Mouse (Mus musculus) midbrain, embryonic 15.5 days (tissue): ENCODE data around the gene Capn3. TPM values are rescaled to one million over a fixed set of nuclear protein-coding genes. Genes with fewer than 3 reads are reported as not detected.

Experiments used
- ATAC-seq: fragments of 200-750 bp; cut with Nextera tagmentation; replicated peaks from 2 replicates; pipeline ENCODE4 v1.8.0; 2017; ENCODE audit warnings: moderate TSS enrichment
- H3K27ac ChIP-seq: fragments of 300-500 bp; sonication (generic); 2 replicates; pipeline ENCODE4 v1.5.1; 2015; ENCODE audit warnings: mild to moderate bottlenecking, inconsistent platforms
- H3K27me3 ChIP-seq: fragments of 300-500 bp; sonication (generic); replicated peaks from 2 replicates; pipeline ENCODE4 v1.6.1; 2015; ENCODE audit warnings: inconsistent platforms
- H3K36me3 ChIP-seq: fragments of 300-500 bp; sonication (generic); replicated peaks from 2 replicates; pipeline ENCODE4 v1.6.1; 2015; ENCODE audit warnings: inconsistent platforms
- H3K4me1 ChIP-seq: fragments of 300-500 bp; sonication (generic); 2 replicates; pipeline ENCODE4 v1.6.1; 2015; ENCODE audit warnings: inconsistent platforms
- H3K4me2 ChIP-seq: fragments of 300-500 bp; sonication (generic); 2 replicates; pipeline ENCODE4 v1.6.1; 2015; ENCODE audit warnings: inconsistent platforms, mild to moderate bottlenecking, moderate library complexity
- H3K4me3 ChIP-seq: fragments of 300-500 bp; sonication (generic); 2 replicates; pipeline ENCODE4 v1.5.1; 2015; ENCODE audit warnings: mild to moderate bottlenecking, inconsistent platforms
- H3K9ac ChIP-seq: fragments of 300-500 bp; sonication (generic); 2 replicates; pipeline ENCODE4 v1.6.1; 2015; ENCODE audit warnings: mild to moderate bottlenecking, inconsistent platforms
- H3K9me3 ChIP-seq: fragments of 300-500 bp; sonication (generic); 2 replicates; pipeline ENCODE4 v1.6.1; 2016; ENCODE audit warnings: inconsistent platforms
- WGBS: fragments of 180-500 bp; shearing (Covaris S2); methylation state at CpG from one replicate; pipeline ENCODE4 v1.1.7; 2015; ENCODE audit warnings: mixed read lengths; 5-methylcytosine and 5-hydroxymethylcytosine counted together
- polyA plus RNA-seq: library from polyadenylated mRNA; unstranded; fragments of >200 nt; fragmentation: Nextera tagmentation; extraction: Ambion mirVana; gene quantifications from 2 replicates; pipeline ENCODE4 v1.2.1, GENCODE M21; 2015

The Capn3 gene
- polyA plus RNA-seq, 1 experiment from 2014 or later: 0.50 TPM

DNA sequence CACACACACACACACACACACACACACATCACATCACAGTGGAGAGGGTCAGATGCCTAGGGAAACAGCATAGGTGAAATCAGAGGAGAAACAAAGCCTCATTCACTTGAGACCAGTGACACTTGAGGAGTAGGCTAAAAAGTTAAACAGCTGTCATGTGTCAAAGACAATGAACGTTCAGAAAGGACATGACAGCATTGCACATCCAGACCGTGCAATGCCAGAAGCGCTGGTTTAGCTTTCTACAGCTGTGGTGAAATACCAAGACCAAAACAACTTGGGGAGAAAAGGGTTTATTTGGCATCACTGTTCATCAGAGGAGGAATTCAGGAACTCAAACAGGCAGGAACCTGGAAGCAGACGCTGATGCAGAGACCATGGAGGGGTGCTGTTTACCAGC, 37.4 kb downstream of the Capn3 start:
- no peak overlapping the region for H3K27ac ChIP-seq
- H3K4me3 ChIP-seq: no peak overlapping the region
- no peaks in the 10 kb centered on the region for H3K4me1 ChIP-seq
- H3K36me3 ChIP-seq: no peaks in the 10 kb centered on the region
- WGBS: 69% methylated on average over 4 of the region's 4 CpGs
- H3K9ac ChIP-seq: no peak overlapping the region
- no peaks in the 10 kb centered on the region for H3K27me3 ChIP-seq
- H3K4me2 ChIP-seq: no peak overlapping the region
- no peak for ATAC-seq
- H3K9me3 ChIP-seq: no peaks in the 10 kb centered on the region

DNA sequence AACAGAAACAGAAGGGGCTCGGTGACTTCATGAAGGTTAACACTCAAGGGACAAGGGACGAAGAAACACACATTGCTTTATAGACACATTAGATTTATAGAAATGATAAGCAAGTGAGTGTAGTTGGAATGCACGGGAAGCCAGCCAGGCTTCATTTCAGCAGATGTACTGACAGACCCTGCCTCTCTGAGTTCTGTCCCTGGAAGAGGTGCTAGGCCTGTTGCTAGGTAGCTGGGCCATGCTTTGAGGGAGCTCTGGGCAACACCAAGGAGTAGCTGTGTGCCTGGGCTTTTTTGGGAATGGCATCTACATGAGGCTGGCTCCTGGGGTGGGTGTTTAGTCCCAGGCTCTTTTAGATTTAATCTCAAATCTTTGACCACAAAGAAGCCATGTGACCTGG, 40.7 kb downstream of the Capn3 start:
- no peak overlapping the region for H3K4me2 ChIP-seq
- no peaks in the 10 kb centered on the region for H3K27me3 ChIP-seq
- no peaks in the 10 kb centered on the region for H3K9me3 ChIP-seq
- 90% methylated on average over 3 of the region's 3 CpGs for WGBS
- no peak overlapping the region for H3K4me3 ChIP-seq
- no peak overlapping the region for H3K27ac ChIP-seq
- H3K9ac ChIP-seq: no peak overlapping the region
- no peaks in the 10 kb centered on the region for H3K4me1 ChIP-seq
- no peak for ATAC-seq
- no peaks in the 10 kb centered on the region for H3K36me3 ChIP-seq

DNA sequence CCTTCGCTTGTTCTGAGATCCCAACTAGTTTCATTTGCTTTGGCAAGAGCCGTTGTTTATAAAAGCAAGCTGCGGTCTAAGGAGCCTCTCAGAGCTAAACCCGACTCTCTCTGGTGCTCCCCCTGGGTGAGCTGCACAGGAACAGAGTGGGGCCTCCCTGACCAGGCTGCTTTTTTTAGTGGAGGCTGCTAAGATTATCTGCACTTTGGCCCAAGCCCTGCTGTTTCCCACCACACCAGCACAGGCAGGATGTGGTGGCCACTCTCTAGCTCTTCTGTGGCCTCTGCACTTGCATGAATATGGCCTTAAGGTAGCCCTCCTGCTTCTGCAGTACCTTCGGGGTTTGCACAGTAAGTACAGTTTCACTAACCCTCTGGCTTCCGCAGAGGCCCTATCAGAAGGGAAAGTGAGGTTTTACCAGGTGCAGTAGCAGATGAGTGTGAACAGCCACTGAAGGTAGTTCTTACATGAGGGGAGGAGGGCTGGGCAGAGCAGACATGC, 44.2 kb downstream of the Capn3 start:
- Histone ChIP-seq H3K9ac (no peak overlapping the region), H3K4me2 (no peak overlapping the region), H3K36me3 (no peaks in the 10 kb centered on the region), H3K27me3 (no peaks in the 10 kb centered on the region), H3K9me3 (no peaks in the 10 kb centered on the region), H3K27ac (no peak overlapping the region), H3K4me1 (no peaks in the 10 kb centered on the region), H3K4me3 (no peak overlapping the region)
- no peak for ATAC-seq
- WGBS: 83% methylated on average over 6 of the region's 6 CpGs

DNA sequence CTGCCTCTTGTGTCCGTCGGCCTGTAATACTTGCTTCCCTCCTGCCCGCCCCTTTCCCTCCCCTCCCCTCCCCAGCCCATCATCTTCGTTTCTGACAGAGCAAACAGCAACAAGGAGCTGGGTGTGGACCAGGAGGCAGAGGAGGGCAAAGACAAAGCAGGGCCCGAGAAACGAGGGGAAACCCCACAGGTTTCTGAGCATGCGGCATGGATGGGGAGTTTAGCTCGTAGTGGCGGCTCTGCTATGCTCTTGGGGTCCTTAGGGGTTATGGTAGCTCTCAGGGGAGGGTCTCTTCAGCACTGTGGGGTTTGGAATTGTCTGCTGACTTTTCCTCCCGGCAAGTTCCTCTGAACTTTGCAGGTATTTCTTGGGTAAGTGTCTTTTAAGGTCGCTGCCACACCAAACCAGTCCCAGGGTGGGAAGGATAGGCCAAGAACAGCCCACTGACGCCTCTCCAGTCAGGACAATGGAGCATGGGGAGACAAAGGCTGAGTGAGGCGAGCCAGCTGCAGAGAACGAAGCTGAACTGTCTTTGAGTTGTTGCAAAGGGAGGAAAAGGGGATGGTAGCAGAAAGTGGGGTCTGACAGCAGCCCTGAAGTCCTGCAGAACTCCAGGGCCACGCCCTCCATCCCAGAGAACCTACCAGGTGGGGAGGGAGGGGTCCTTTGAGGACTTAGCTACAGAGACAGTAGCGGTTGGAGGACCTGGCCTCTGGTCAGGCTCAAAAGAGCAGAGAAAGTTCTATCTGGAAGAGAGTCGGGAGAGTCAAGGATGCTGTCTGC, 45.5 kb downstream of the Capn3 start:
- no peaks in the 10 kb centered on the region for H3K4me1 ChIP-seq
- H3K36me3 ChIP-seq: peaks cover 10% of the 10 kb centered on the region
- no peaks in the 10 kb centered on the region for H3K27me3 ChIP-seq
- H3K4me2 ChIP-seq: no peak overlapping the region
- no peak overlapping the region for H3K4me3 ChIP-seq
- no peaks in the 10 kb centered on the region for H3K9me3 ChIP-seq
- ATAC-seq: no peak
- no peak overlapping the region for H3K9ac ChIP-seq
- H3K27ac ChIP-seq: no peak overlapping the region
- 31% methylated on average over 17 of the region's 17 CpGs for WGBS

GRCm38 (mm10) chr2:120501931-120502604, 46.2 kb downstream of the Capn3 start:
- WGBS: 66% methylated on average over 13 of the region's 13 CpGs

GRCm38 (mm10) chr2:120502605-120502990, 46.8 kb downstream of the Capn3 start:
- no peak overlapping the region for H3K9ac ChIP-seq
- H3K4me2 ChIP-seq: no peak overlapping the region
- H3K9me3 ChIP-seq: no peaks in the 10 kb centered on the region
- H3K4me1 ChIP-seq: no peaks in the 10 kb centered on the region
- WGBS: 78% methylated on average over 3 of the region's 3 CpGs
- ATAC-seq: no peak
- H3K27me3 ChIP-seq: no peaks in the 10 kb centered on the region
- H3K27ac ChIP-seq: no peak overlapping the region
- H3K36me3 ChIP-seq: peaks cover 10% of the 10 kb centered on the region
- no peak overlapping the region for H3K4me3 ChIP-seq

More at GRCm38 (mm10) chr2:120501931-120502604, 46.2 kb downstream of the Capn3 start:
- no peak overlapping the region for H3K9ac ChIP-seq
- no peaks in the 10 kb centered on the region for H3K27me3 ChIP-seq
- no peak for ATAC-seq
- no peak overlapping the region for H3K4me3 ChIP-seq
- H3K9me3 ChIP-seq: no peaks in the 10 kb centered on the region
- H3K4me2 ChIP-seq: no peak overlapping the region
- H3K27ac ChIP-seq: no peak overlapping the region
- no peaks in the 10 kb centered on the region for H3K4me1 ChIP-seq
- peaks cover 10% of the 10 kb centered on the region for H3K36me3 ChIP-seq

- no peak for ATAC-seq
- no peak overlapping the region for H3K4me2 ChIP-seq
- 86% methylated on average over 6 of the region's 6 CpGs for WGBS
Observed at GRCm38 (mm10) chr2:120503094-120503493, 47.3 kb downstream of the Capn3 start.

GRCm38 (mm10) chr2:120503992-120504391, 48.2 kb downstream of the Capn3 start:
- no peaks in the 10 kb centered on the region for H3K27me3 ChIP-seq
- no peak overlapping the region for H3K4me3 ChIP-seq
- 88% methylated on average over 5 of the region's 5 CpGs for WGBS
- no peaks in the 10 kb centered on the region for H3K9me3 ChIP-seq
- H3K9ac ChIP-seq: no peak overlapping the region
- peaks cover 15% of the 10 kb centered on the region for H3K36me3 ChIP-seq
- H3K4me1 ChIP-seq: no peaks in the 10 kb centered on the region
- no peak overlapping the region for H3K27ac ChIP-seq
- ATAC-seq: no peak
- H3K4me2 ChIP-seq: no peak overlapping the region

More at GRCm38 (mm10) chr2:120503094-120503493, 47.3 kb downstream of the Capn3 start:
- H3K4me1 ChIP-seq: no peaks in the 10 kb centered on the region
- no peaks in the 10 kb centered on the region for H3K9me3 ChIP-seq
- H3K9ac ChIP-seq: no peak overlapping the region
- no peak overlapping the region for H3K4me3 ChIP-seq
- no peak overlapping the region for H3K27ac ChIP-seq
- H3K27me3 ChIP-seq: no peaks in the 10 kb centered on the region
- peaks cover 10% of the 10 kb centered on the region for H3K36me3 ChIP-seq

DNA sequence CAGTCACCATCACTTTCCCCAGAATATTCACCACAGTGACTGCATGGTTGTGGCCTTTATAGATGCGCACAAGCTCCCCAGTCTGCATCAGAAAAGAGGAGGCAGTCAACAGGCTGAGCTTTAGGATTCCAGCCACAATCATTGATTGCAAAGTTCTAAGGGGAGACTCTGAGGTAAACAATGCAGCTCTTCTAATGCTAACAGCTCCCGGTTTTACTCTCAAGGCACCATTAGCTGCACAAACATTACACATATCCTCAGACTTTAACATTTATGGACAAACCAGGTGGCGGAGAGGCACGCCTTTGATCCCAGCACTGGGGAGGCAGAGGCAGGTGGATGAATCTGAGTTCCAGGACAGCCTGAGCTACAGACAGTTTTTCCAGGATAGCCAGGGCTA, 58.4 kb downstream of the Capn3 start:
- Histone ChIP-seq H3K27ac (no peak overlapping the region), H3K9ac (no peak overlapping the region), H3K9me3 (no peaks in the 10 kb centered on the region), H3K4me1 (no peaks in the 10 kb centered on the region), H3K4me2 (no peak overlapping the region), H3K36me3 (peaks cover 57% of the 10 kb centered on the region), H3K4me3 (no peak overlapping the region), H3K27me3 (no peaks in the 10 kb centered on the region)
- WGBS: 94% methylated on average over 4 of the region's 4 CpGs
- no peak for ATAC-seq

GRCm38 (mm10) chr2:120518547-120519210, 62.9 kb downstream of the Capn3 start:
- Histone ChIP-seq H3K9me3 (no peaks in the 10 kb centered on the region), H3K4me3 (no peak overlapping the region), H3K27me3 (no peaks in the 10 kb centered on the region), H3K36me3 (peaks cover 57% of the 10 kb centered on the region), H3K27ac (no peak overlapping the region), H3K9ac (no peak overlapping the region), H3K4me2 (no peak overlapping the region), H3K4me1 (no peaks in the 10 kb centered on the region)
- ATAC-seq: no peak
- 91% methylated on average over 5 of the region's 5 CpGs for WGBS

GRCm38 (mm10) chr2:120526771-120527170, 71.0 kb downstream of the Capn3 start:
- no peak overlapping the region for H3K4me3 ChIP-seq
- H3K4me1 ChIP-seq: no peaks in the 10 kb centered on the region
- H3K27ac ChIP-seq: no peak overlapping the region
- no peak overlapping the region for H3K9ac ChIP-seq
- H3K4me2 ChIP-seq: no peak overlapping the region
- peaks cover 62% of the 10 kb centered on the region for H3K36me3 ChIP-seq
- ATAC-seq: no peak
- WGBS: 96% methylated on average over 5 of the region's 5 CpGs
- H3K27me3 ChIP-seq: no peaks in the 10 kb centered on the region
- no peaks in the 10 kb centered on the region for H3K9me3 ChIP-seq

GRCm38 (mm10) chr2:120529531-120529930, 73.7 kb downstream of the Capn3 start:
- no peak overlapping the region for H3K4me3 ChIP-seq
- H3K9me3 ChIP-seq: no peaks in the 10 kb centered on the region
- H3K27me3 ChIP-seq: no peaks in the 10 kb centered on the region
- peaks cover 56% of the 10 kb centered on the region for H3K36me3 ChIP-seq
- no peak overlapping the region for H3K4me2 ChIP-seq
- no peaks in the 10 kb centered on the region for H3K4me1 ChIP-seq
- no peak for ATAC-seq
- H3K27ac ChIP-seq: no peak overlapping the region
- no peak overlapping the region for H3K9ac ChIP-seq
